Mouse (Mus musculus) thymus, postnatal 14 days (tissue): Measurements from ENCODE around the gene Mrpl20.

Source experiments
- DNase-seq: peaks from one replicate; pipeline ENCODE4 v3.0.0; 2021

Mrpl20 gene

GRCm38 (mm10) chr4:155833234-155833633 is 30.6 kb downstream of the Mrpl20 start:
- no peak for DNase-seq

GRCm38 (mm10) chr4:155833836-155834235 is 31.2 kb downstream of the Mrpl20 start:
- DNase-seq, result peak; percentile 73

- DNase-seq, result no peak
Measured at GRCm38 (mm10) chr4:155837404-155838010, 34.8 kb downstream of the Mrpl20 start.

DNA sequence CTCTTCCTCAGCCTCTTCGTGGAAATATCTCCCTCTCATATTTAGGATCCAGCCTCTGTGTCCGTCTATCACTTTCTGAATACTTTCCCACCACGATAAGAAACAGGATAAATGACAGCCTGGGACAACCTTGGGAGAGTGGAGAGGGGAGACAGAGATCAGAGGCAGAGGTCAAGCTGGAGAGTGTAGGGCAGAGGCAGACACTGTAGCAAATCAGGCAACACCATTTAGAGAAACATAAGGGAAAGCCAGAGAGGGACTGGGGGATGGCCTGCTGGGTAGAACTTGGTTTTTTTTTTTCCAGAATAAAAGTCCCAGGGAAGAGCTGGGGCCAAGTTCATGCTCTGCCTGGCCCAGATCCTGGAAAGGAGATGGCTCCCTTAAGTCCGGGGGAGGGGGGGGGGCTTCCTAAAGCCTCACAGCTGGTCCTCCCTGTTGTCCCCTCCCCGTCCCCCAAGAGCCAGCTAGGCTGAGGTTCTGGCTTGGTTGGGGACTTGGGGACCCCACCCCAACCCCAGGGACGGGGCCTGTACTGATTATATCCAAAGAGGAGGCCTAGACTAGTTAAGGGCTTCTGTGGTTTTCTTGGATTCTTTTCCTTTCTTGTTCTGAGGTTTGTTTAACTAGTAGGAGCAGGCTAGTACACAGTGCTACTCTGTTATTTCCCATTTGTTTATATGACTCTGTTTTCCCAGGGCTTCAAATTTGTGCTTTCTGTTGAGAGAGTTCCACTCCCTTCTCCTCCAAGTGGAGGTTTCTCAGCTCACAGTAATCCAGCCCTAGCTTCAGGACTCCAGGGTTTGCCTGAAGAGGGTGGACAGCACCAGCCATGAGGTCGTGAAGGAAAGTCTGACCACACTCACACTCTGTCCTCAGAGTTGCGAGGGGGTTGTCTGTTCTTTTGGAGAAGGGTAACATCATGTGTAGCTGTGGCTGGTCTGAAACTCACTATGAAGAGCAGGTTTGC is 35.8 kb downstream of the Mrpl20 start:
- DNase-seq, result no peak

- DNase-seq, result no peak
Measured at GRCm38 (mm10) chr4:155839483-155839910, 36.8 kb downstream of the Mrpl20 start, which contains the start of gene Mxra8. TSS of gene Mxra8 (plus strand) at chr4:155839680.

- DNase-seq, result no peak
Measured at GRCm38 (mm10) chr4:155840076-155841002, 37.7 kb downstream of the Mrpl20 start.

- peak; percentile 78 for DNase-seq
Measured at GRCm38 (mm10) chr4:155841003-155841454, 38.4 kb downstream of the Mrpl20 start.

DNA sequence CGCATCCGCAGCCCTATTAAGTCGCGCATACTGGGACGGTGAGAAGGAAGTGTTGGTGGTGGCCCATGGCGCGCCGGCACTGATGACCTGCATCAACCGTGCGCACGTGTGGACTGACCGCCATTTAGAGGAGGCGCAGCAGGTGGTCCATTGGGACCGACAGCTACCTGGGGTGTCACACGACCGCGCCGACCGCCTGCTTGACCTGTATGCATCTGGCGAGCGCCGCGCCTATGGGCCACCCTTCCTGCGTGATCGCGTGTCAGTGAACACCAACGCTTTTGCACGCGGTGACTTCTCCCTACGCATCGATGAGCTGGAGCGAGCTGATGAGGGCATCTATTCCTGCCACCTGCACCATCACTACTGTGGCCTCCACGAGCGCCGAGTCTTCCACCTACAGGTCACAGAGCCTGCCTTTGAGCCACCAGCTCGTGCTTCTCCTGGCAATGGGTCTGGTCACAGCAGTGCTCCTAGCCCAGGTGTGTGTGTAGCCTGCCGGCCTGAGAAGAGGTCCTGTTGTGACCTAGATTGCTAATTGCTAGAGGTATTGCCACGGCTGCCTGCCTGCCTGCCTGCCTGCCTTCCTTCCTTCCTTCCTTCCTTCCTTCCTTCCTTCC is 39.1 kb downstream of the Mrpl20 start:
- no peak for DNase-seq

DNA sequence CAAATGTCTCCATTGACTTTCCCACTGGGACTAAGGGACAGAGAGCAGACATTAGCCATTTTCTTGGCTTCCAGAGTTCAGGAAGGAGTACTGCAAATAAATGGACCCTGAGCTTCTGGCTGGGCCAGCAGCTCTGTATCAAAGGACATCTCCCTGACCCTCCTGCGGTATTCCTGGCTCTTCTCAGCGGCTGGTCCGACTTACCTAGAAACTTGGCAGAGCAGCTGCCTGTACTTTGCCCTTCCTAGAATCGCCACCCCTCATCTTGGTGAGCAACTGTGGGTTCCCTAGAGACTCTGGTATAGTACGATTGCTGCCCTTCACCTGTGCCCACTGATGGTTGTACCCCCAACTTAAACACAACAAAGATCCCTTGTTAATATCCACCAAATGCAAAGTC is 40.6 kb downstream of the Mrpl20 start:
- DNase-seq, result no peak

DNA sequence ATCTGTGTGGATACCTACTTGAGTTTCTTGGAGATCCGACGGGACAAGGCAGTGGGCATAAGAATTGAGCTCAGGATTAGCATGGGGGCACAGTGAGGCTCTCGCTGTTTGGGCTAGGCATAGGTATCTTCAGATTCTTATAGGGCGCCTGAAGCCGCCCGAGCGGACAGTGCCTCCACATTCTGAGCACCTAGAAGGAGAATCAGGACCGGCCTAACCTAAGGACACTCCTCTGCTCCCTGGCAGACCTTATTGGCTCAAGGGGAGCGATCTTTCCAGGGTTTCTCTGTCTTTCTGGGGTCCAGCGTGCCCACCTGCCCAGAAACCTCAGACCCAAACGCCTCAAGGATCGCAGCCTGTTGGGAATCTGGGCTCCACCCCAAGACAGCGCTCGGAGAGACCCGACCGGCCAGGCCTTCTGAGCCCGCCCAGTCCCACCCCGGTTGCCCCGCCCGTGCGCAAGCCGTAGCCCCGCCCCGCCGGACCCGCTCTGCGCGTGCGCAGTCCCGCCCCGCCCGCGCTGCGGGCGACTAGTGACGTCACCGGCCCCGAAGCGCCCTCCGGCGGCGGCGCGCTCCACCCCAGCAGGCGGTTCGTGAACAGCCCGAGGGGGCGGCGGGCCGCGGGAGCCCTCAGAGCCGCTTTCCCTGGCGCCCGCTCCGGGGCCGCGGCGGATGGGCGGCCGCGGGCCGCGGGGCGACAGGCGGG is 44.3 kb downstream of the Mrpl20 start, which contains the start of gene Dvl1:
Gene Dvl1 (plus strand): TSS at position 532 of the 708 bp plus-strand sequence.
- DNase-seq, result peak; percentile 96

- DNase-seq, result peak; percentile 73
Measured at GRCm38 (mm10) chr4:155847591-155848352, 45.1 kb downstream of the Mrpl20 start.

GRCm38 (mm10) chr4:155848434-155849095 is 45.9 kb downstream of the Mrpl20 start:
- DNase-seq, result no peak

DNA sequence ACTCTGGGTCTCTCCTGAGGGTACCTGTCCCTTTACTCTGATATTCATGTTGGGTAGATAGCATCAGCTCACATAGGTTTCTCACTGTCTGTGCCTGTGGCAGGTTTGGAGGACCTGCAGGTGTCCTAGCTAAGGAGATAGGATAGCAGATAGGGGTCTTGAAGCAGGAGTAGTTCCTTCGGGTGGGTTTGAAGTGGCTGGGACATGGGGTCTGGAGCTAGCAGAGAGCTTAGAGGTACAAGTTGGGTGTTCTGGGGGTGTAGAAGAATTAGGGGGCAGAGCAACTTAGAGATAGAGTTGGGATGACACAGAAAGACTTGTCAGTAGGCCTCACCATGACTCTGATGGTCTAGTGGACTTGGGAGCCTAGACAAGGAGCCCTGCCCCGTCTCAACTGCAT is 46.7 kb downstream of the Mrpl20 start:
- no peak for DNase-seq

DNA sequence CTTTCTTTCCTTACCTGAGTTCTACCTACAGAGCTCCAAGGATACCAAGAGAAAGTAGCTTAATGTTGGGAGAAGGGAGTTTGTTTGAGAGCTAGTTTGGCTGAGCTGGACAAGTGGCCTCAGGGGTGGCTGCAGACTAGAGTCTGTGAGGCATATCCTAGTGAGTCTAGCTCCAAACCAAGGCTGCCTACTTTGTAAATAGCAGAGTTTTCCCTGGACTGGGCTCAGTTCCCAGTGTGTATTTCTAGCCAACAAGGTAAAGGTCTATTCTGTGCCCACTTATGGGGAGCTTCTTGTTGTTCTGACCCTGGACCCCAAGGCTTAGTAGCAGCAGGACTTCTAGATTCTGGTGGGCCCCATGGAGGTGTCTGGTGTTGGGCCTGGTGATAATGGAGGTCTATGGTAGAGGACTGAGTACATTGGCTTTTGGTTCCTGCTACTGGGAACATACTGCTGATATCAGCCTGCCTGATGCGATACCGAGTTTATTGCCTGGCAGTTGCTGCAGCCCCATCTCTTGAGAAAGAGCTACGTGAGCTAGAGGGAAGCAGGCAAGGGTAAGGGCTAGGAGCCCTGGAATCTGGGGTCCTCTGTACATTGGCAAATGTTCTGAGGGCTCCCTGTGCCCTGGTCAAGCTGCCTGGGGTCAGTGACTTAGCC is 47.2 kb downstream of the Mrpl20 start:
- no peak for DNase-seq

- DNase-seq, result no peak
Measured at GRCm38 (mm10) chr4:155851368-155851767, 48.7 kb downstream of the Mrpl20 start.

DNA sequence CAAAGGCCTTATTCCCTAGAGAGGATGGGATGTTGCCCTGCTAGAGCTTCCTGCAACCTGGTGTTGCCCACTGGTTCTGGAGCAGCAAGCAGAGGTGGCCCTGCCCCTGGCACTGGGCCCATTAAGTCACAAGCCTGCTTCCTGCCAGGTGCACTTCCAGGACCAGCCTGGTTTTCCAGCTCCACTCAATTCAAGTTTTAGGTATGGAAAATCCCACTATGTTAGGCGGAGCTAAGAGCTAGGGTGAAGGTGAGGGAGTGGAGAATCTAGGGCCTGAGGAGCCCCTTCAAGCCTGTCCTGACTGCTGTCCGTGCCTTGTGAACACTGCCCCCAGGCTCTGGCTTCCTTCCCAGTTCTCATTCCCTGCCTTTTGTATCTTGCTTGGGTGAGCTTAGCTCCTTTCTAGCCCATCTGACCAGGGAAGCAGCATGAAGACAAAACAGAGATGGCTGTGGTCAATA is 49.3 kb downstream of the Mrpl20 start:
- no peak for DNase-seq

DNA sequence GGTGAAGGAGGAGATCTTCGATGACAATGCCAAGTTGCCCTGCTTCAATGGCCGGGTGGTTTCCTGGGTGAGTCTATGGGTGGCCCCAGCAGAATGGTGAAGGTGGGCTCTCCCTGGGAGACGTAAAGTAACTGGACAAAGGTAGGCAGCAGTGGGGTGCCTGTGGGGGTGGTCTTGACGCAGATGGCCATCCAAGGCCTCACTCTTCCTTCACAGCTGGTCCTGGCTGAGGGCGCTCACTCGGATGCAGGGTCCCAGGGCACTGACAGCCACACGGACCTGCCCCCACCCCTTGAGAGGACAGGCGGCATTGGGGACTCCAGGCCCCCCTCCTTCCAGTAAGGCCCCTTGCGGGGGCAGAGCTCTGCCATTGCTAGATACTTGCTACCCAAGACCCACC is 50.7 kb downstream of the Mrpl20 start:
- DNase-seq, result no peak

DNA sequence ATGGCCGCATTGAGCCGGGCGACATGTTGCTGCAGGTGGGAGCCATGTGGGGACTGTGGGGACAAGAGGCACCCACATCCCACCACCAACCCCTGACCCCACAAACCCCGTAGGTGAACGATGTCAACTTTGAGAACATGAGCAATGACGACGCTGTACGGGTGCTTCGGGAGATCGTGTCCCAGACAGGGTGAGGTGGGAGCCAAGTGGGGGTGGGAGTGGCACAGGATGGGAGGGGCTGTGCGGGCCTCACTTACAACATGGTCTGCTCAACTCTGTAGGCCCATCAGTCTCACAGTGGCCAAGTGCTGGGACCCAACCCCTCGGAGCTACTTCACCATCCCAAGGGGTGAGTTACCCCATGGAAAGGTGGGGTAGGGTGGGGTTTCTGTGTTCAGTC is 52.3 kb downstream of the Mrpl20 start:
- DNase-seq, result no peak

DNA sequence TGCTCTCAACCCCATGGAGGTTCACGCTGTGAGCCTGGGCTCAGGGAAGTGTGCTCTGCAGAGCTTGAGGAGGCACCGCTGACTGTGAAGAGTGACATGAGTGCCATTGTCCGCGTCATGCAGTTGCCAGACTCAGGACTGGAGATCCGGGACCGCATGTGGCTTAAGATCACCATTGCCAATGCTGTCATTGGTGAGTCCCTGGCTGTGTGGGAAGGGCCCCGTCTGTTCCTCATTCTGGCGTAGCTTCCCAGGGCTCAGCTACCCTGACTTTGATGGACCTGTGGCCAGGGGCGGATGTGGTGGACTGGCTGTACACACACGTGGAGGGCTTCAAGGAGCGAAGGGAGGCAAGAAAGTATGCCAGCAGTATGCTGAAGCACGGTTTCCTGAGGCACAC is 53.4 kb downstream of the Mrpl20 start:
- no peak for DNase-seq

DNA sequence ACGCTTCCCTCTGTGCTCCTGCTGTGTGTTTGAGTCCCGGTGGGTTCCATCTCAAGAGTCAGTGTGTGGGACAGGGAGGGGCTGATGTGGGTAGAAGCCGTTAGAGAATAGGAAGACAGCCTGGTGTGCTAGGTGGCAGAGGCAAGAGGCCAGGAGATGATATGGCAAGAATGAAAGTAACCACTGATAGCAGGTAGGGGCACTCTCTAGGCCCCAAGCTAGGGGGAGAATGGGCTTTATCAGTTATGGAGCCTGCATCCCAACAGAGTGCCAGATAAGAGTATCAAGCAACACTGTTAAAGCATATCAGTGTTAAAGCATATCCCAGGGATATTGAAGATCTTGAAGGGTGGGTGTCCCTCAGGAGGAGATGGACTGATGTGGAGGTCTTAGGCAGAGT is 54.2 kb downstream of the Mrpl20 start:
- no peak for DNase-seq
